Mouse (Mus musculus): ENCODE results near the gene Ppt2.

DNA sequence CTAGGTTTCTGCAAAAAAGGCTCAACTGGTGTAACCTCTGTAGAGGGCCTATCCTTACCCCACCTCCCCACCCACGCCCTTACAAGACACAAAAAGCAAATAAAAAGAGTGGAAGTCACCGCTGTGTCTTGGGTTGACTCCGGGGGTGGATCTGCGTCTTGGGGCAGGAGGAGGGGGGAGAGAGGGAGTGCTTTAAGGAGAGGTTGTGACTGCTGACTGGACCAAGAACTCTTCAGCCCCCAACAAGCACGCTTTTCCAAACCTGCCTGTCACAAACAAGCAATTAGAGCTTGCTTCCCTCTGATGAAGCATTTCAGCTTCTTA is 296 bp upstream of the Ppt2 start:
- TF ChIP-seq POLR2A (IDR thresholded peaks at IDR 0.05; ENCODE audit: low read depth, low read length) (no peak), CTCF (conservative IDR thresholded peaks at IDR 0.05; ENCODE audit: insufficient read depth, insufficient read length, low read depth, low read length) (no peak)
